Mouse (Mus musculus): ENCODE measurements at regions not wholly inside any gene's neighbourhood (a gene's known extent, or its start where the extent isn't known, plus 50 kb on each side); places are given as distances from the start of the nearest gene placed in this dataset.
"Not testable (repeated sequence)": the region's sequence is repeated elsewhere in the genome, so short reads cannot be mapped to it uniquely, and the experiment has no call there.

DNA sequence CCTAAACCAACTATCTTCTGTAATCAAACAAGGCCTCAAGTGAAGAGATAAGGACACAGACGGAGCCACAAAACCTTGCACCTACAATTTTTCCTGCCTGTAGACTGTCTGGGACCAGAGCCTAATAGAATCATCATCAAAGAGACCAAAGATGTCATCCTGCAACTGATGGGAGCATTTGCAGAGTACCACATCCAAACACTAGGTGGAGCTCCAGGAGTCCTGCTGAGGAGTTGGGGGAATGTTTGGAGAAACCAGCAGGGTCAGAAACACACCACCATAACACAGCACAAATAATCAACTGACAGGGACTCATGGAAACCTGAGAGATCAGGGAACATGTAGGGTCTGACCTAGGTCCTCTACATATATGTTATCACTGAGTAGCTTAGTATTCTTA is 160.9 kb downstream of the Gm6760 start:
- DNase-seq = peak; percentile 14

DNA sequence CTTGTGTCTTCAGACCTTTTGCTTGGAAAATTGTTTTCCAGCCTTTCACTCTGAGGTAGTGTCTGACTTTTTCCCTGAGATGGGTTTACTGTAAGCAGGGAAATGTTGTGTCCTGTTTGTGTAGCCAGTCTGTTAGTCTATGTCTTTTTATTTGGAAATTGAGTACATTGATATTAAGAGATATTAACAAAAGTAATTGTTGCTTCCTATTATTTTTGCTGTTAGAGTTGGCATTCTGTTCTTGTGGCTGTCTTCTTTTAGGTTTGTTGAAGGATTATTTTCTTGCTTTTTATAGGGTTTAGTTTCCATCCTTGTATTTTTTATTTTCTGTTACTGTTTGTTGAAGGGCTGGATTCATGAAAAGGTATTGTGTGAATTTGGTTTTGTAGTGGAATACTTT is 179.6 kb downstream of the Gm6760 start:
- not testable (repeated sequence) for DNase-seq
